Mouse (Mus musculus): ENCODE measurements around the gene Rab44. TPM values are rescaled to one million over a fixed set of nuclear protein-coding genes. Genes with fewer than 3 reads are reported as not detected.

The Rab44 gene
- total RNA-seq, 2 experiments from 2014 or later, result 34.8 to 38.7 TPM

GRCm38 (mm10) chr17:29183162-29183561 is 69.2 kb downstream of the Rab44 start:
- ATAC-seq (replicated peaks; ENCODE audit: low FRiP score, poor library complexity, severe bottlenecking), result no peak

DNA sequence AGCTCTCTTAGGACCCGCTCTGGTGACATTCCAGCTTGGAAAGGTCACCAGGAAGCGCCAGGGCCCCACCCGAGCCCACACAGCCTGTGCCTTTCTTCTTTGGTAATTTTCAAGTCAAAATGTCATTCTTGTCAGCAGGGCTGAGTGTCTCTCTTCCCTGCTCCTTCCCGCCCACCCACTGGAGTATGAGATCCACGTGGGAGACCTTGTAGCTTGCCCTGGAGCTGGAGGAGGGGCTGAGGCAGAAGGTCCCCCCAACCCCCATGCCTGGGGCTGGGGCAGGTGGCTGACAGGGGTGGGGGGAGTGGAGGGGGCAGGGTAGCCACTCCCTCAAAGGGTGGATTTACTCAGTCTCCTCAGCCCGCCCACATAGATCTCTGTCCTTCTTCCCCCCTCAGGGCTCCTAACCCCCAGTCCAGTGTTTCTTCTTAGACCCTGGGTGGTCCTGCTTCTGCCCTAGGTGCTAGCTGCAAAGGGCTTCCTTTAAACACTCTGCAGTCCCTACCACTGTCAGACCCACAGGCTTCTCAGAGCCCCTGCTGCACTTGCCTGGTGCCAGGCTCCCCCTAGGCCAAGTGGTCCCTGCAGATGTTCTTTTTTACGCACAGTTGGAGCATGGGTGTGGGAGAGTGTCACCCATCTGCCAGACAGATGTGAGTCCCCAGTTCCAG is 71.6 kb downstream of the Rab44 start:
- ATAC-seq (replicated peaks; ENCODE audit: low FRiP score, poor library complexity, severe bottlenecking), result no peak

GRCm38 (mm10) chr17:29186989-29187859 is 73.3 kb downstream of the Rab44 start:
- no peak for ATAC-seq (replicated peaks; ENCODE audit: low FRiP score, poor library complexity, severe bottlenecking)

- no peak for ATAC-seq (replicated peaks; ENCODE audit: low FRiP score, poor library complexity, severe bottlenecking)
Observed at GRCm38 (mm10) chr17:29188989-29189388, 75.0 kb downstream of the Rab44 start.

DNA sequence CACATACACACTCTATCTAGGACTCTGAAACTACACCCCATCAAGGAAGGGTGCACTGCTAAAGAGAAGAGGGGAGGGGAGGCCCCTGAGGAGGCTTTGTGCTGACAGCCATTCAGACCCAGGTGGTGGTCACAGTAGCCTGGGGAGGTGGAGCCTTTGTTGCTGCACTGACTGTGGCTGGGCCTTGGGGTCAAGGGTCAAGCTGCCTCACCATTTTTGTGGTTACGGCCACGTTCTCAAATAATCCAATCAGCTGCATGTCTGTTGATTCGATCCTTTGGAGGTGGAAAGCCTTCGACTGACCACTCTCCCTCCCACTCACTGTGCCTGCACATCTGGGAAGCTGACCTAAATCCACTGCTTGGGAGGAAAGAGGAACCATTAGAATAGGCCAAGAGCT is 81.6 kb downstream of the Rab44 start:
- no peak for ATAC-seq (replicated peaks; ENCODE audit: low FRiP score, poor library complexity, severe bottlenecking)

Other genes with a start within 250 kb of the Rab44 start
- gene 4930539E08Rik, start 198.8 kb upstream of the Rab44 start, total RNA-seq (2015; ENCODE audit: low replicate concordance), result not detected in 2 replicates
- 0.17 TPM in 1 of 2 replicates, not detected in the other for gene 4930539E08Rik, start 198.8 kb upstream of the Rab44 start, total RNA-seq (2017; ENCODE audit: low replicate concordance)
- gene Pxt1, start 170.3 kb upstream of the Rab44 start, total RNA-seq (2015; ENCODE audit: low replicate concordance), result 9.8 TPM in 1 of 2 replicates, not detected in the other
- not detected in 2 replicates for gene Pxt1, start 170.3 kb upstream of the Rab44 start, total RNA-seq (2017; ENCODE audit: low replicate concordance)
- gene Kctd20, start 162.2 kb upstream of the Rab44 start, total RNA-seq (2015; ENCODE audit: low replicate concordance), result 81.7 and 150 TPM in 2 replicates
- 178 and 221 TPM in 2 replicates for gene Kctd20, start 162.2 kb upstream of the Rab44 start, total RNA-seq (2017; ENCODE audit: low replicate concordance)
- 34.9 and 93.6 TPM in 2 replicates for gene Stk38, start 106.2 kb upstream of the Rab44 start, total RNA-seq (2015; ENCODE audit: low replicate concordance)
- gene Stk38, start 106.2 kb upstream of the Rab44 start, total RNA-seq (2017; ENCODE audit: low replicate concordance), result 47.2 and 57.4 TPM in 2 replicates
- 154 and 174 TPM in 2 replicates for gene Srsf3, start 81.5 kb upstream of the Rab44 start, total RNA-seq (2015; ENCODE audit: low replicate concordance)
- gene Srsf3, start 81.5 kb upstream of the Rab44 start, total RNA-seq (2017; ENCODE audit: low replicate concordance), result 208 and 211 TPM in 2 replicates
- gene Cdkn1a, start 23.2 kb upstream of the Rab44 start, total RNA-seq (2015; ENCODE audit: low replicate concordance), result 0.63 and 4.6 TPM in 2 replicates
- 0.34 and 0.42 TPM in 2 replicates for gene Cdkn1a, start 23.2 kb upstream of the Rab44 start, total RNA-seq (2017; ENCODE audit: low replicate concordance)
- not detected in 2 replicates for gene Cpne5, start 124.0 kb downstream of the Rab44 start, total RNA-seq (2015; ENCODE audit: low replicate concordance)
- gene Cpne5, start 124.0 kb downstream of the Rab44 start, total RNA-seq (2017; ENCODE audit: low replicate concordance), result 0.26 and 0.70 TPM in 2 replicates
- gene Ppil1, start 150.0 kb downstream of the Rab44 start, total RNA-seq (2015; ENCODE audit: low replicate concordance), result 13.4 and 20.2 TPM in 2 replicates
- 17.4 and 31.6 TPM in 2 replicates for gene Ppil1, start 150.0 kb downstream of the Rab44 start, total RNA-seq (2017; ENCODE audit: low replicate concordance)
- 19.4 and 31.1 TPM in 2 replicates for gene BC004004, start 154.6 kb downstream of the Rab44 start, total RNA-seq (2015; ENCODE audit: low replicate concordance)
- gene BC004004, start 154.6 kb downstream of the Rab44 start, total RNA-seq (2017; ENCODE audit: low replicate concordance), result 38.9 and 41.0 TPM in 2 replicates
- gene Pi16, start 203.5 kb downstream of the Rab44 start, total RNA-seq (2015; ENCODE audit: low replicate concordance), result 4.0 and 5.6 TPM in 2 replicates
- 5.4 and 9.5 TPM in 2 replicates for gene Pi16, start 203.5 kb downstream of the Rab44 start, total RNA-seq (2017; ENCODE audit: low replicate concordance)
- 19.2 and 28.0 TPM in 2 replicates for gene Mtch1, start 233.8 kb downstream of the Rab44 start, total RNA-seq (2015; ENCODE audit: low replicate concordance)
- gene Mtch1, start 233.8 kb downstream of the Rab44 start, total RNA-seq (2017; ENCODE audit: low replicate concordance), result 19.1 and 31.1 TPM in 2 replicates
- gene Fgd2, start 246.8 kb downstream of the Rab44 start, total RNA-seq (2015; ENCODE audit: low replicate concordance), result 3.3 TPM in 2 replicates
- 2.5 and 4.3 TPM in 2 replicates for gene Fgd2, start 246.8 kb downstream of the Rab44 start, total RNA-seq (2017; ENCODE audit: low replicate concordance)